Mouse (Mus musculus) neural tube, embryonic 11.5 days (tissue): ENCODE measurements at regions not wholly inside any gene's neighbourhood (a gene's known extent, or its start where the extent isn't known, plus 50 kb on each side); places are given as distances from the start of the nearest gene placed in this dataset.
A peak's percentile ranks its signal among the peaks of the same experiment; 100 is the strongest.

Experiments used
- ATAC-seq: fragments of 200-750 bp; cut with Nextera tagmentation; 2 replicates; pipeline ENCODE4 v1.8.0; 2017; ENCODE audit warnings: moderate number of reproducible peaks, mild to moderate bottlenecking, moderate TSS enrichment, moderate library complexity; ENCODE audit not compliant: insufficient read depth, low FRiP score, low TSS enrichment
- DNase-seq: peaks from one replicate; pipeline ENCODE4 v3.0.0-alpha.2; 2015; ENCODE audit warnings: low spot score
- H3K27ac ChIP-seq: fragments of 300-500 bp; sonication (generic); 2 replicates; pipeline ENCODE4 v1.5.1; 2014; ENCODE audit warnings: low read depth, mild to moderate bottlenecking, low read length
- H3K27me3 ChIP-seq: fragments of 300-500 bp; sonication (generic); 2 replicates; pipeline ENCODE4 v1.6.1; 2014; ENCODE audit warnings: mild to moderate bottlenecking, low read length, mixed read lengths; ENCODE audit not compliant: control insufficient read depth, insufficient read depth
- H3K36me3 ChIP-seq: fragments of 300-500 bp; sonication (generic); 2 replicates; pipeline ENCODE4 v1.6.1; 2014; ENCODE audit warnings: mild to moderate bottlenecking, low read length, moderate library complexity, mixed read lengths; ENCODE audit not compliant: control insufficient read depth, insufficient read depth
- H3K4me1 ChIP-seq: fragments of 300-500 bp; sonication (generic); 2 replicates; pipeline ENCODE4 v1.6.1; 2014; ENCODE audit warnings: low read length, mixed read lengths; ENCODE audit not compliant: control insufficient read depth, insufficient read depth
- H3K4me2 ChIP-seq: fragments of 300-500 bp; sonication (generic); 2 replicates; pipeline ENCODE4 v1.6.1; 2014; ENCODE audit warnings: low read depth, mild to moderate bottlenecking, moderate library complexity
- H3K4me3 ChIP-seq: fragments of 300-500 bp; sonication (generic); 2 replicates; pipeline ENCODE4 v1.5.1; 2014; ENCODE audit warnings: low read depth, low read length
- H3K9ac ChIP-seq: fragments of 300-500 bp; sonication (generic); 2 replicates; pipeline ENCODE4 v1.6.1; 2014; ENCODE audit warnings: mild to moderate bottlenecking, low read length
- H3K9me3 ChIP-seq: fragments of 300-500 bp; sonication (generic); 2 replicates; pipeline ENCODE4 v1.6.1; 2016; ENCODE audit warnings: low read length; ENCODE audit not compliant: control insufficient read depth
- WGBS: fragments of 180-500 bp; shearing (Covaris S2); extraction: QIAGEN DNeasy Blood & Tissue Kit; methylation state at CpG from one replicate; pipeline ENCODE4 v1.1.7; 2014; 5-methylcytosine and 5-hydroxymethylcytosine counted together

DNA sequence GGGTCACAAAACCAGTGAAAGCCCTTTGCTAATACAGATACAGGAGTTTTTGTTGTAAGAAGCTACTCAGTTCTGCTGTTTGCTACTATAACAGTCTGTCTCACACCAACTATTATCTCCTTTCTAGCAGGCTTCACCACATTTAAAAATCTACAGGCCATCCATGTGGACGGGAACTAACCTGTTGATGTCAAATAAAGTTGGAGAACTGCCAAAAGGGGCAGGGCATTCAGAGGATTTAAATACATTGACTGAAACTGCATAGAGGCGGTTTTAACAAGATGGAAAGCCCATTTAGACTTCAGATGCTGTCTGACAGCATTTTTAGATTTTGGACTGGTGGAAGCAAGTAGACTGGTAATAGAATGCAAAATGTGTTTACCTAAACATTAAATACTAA is 266.0 kb downstream of the Usp25 start:
- H3K9me3 ChIP-seq = no peaks in the 10 kb centered on the region
- H3K36me3 ChIP-seq = no peaks in the 10 kb centered on the region
- DNase-seq (no peak), ATAC-seq (no peak)
- H3K27ac ChIP-seq = no peak overlapping the region
- no peak overlapping the region for H3K9ac ChIP-seq
- H3K4me1 ChIP-seq = no peaks in the 10 kb centered on the region
- no peaks in the 10 kb centered on the region for H3K27me3 ChIP-seq
- H3K4me2 ChIP-seq = no peak overlapping the region
- 76% methylated on average over 2 of the region's 2 CpGs for WGBS
- no peak overlapping the region for H3K4me3 ChIP-seq

- no peak for ATAC-seq
- WGBS = 80% methylated on average over 3 of the region's 3 CpGs
- Histone ChIP-seq H3K36me3 (no peaks in the 10 kb centered on the region), H3K4me1 (no peaks in the 10 kb centered on the region), H3K27ac (no peak overlapping the region), H3K4me2 (no peak overlapping the region), H3K9me3 (no peaks in the 10 kb centered on the region), H3K4me3 (no peak overlapping the region), H3K27me3 (no peaks in the 10 kb centered on the region), H3K9ac (no peak overlapping the region)
- DNase-seq = no peak
Observed at GRCm38 (mm10) chr16:77273306-77273705, 259.8 kb downstream of the Usp25 start.

DNA sequence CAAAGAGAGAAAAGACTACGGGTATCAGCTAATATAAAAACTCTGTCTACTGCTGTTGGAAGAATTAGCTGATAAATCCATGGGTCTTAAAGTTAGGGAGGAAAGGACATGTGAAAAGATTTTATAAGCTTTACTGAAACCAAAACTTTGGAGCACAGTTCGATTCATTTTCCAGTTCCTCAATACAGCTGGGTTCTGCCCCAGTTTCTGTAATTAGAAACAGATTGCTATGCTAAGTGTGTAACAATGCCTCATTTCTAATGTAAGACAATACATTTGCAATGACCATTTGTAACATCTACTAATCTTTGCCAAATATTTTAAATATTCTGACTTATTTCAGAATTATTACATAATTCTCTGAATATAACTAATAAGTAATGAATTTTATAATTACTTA is 255.4 kb downstream of the Usp25 start:
- Histone ChIP-seq H3K9ac (no peak overlapping the region), H3K4me3 (no peak overlapping the region), H3K4me2 (no peak overlapping the region), H3K4me1 (no peaks in the 10 kb centered on the region), H3K9me3 (no peaks in the 10 kb centered on the region), H3K36me3 (no peaks in the 10 kb centered on the region), H3K27ac (no peak overlapping the region), H3K27me3 (no peaks in the 10 kb centered on the region)
- WGBS = 79% methylated on average over 2 of the region's 2 CpGs
- ATAC-seq (no peak), DNase-seq (no peak)

GRCm38 (mm10) chr16:77267679-77268078 is 254.2 kb downstream of the Usp25 start:
- no peaks in the 10 kb centered on the region for H3K9me3 ChIP-seq
- DNase-seq (no peak), ATAC-seq (no peak)
- no peaks in the 10 kb centered on the region for H3K4me1 ChIP-seq
- no peaks in the 10 kb centered on the region for H3K27me3 ChIP-seq
- H3K4me2 ChIP-seq = no peak overlapping the region
- no peaks in the 10 kb centered on the region for H3K36me3 ChIP-seq
- H3K9ac ChIP-seq = no peak overlapping the region
- H3K4me3 ChIP-seq = no peak overlapping the region
- H3K27ac ChIP-seq = no peak overlapping the region

DNA sequence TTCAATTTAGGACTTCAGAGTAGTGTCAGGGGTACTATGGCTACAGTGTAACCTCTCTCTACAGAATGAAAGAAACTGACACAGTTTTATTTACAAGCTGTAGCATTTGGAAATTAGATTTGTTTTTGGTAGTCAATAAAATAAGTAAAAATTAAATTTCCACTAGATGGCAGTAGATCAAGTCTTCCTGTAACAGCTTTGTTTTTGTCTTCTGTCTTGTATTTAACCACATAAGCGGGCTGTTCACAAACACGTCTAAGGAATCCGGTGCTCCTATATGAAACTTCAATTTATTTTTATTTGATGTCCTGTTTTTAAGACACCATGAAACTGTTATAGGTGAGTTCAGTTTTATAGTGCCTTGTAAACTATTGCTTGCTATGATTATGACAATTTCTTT is 238.8 kb downstream of the Usp25 start:
- no peak for DNase-seq

GRCm38 (mm10) chr16:77251422-77251821 is 237.9 kb downstream of the Usp25 start:
- no peak overlapping the region for H3K9ac ChIP-seq
- H3K4me1 ChIP-seq = no peaks in the 10 kb centered on the region
- 73% methylated on average over 3 of the region's 3 CpGs for WGBS
- no peak overlapping the region for H3K4me2 ChIP-seq
- no peaks in the 10 kb centered on the region for H3K27me3 ChIP-seq
- no peak overlapping the region for H3K27ac ChIP-seq
- DNase-seq (no peak), ATAC-seq (no peak)
- H3K36me3 ChIP-seq = no peaks in the 10 kb centered on the region
- H3K4me3 ChIP-seq = no peak overlapping the region
- H3K9me3 ChIP-seq = no peaks in the 10 kb centered on the region

More for the DNA sequence above, 238.8 kb downstream of the Usp25 start:
- no peak overlapping the region for H3K27ac ChIP-seq
- H3K4me3 ChIP-seq = no peak overlapping the region
- H3K4me2 ChIP-seq = no peak overlapping the region
- no peak for ATAC-seq
- no peaks in the 10 kb centered on the region for H3K27me3 ChIP-seq
- no peaks in the 10 kb centered on the region for H3K4me1 ChIP-seq
- no peaks in the 10 kb centered on the region for H3K9me3 ChIP-seq
- no peaks in the 10 kb centered on the region for H3K36me3 ChIP-seq
- WGBS = 80% methylated on average over 3 of the region's 3 CpGs
- no peak overlapping the region for H3K9ac ChIP-seq

DNA sequence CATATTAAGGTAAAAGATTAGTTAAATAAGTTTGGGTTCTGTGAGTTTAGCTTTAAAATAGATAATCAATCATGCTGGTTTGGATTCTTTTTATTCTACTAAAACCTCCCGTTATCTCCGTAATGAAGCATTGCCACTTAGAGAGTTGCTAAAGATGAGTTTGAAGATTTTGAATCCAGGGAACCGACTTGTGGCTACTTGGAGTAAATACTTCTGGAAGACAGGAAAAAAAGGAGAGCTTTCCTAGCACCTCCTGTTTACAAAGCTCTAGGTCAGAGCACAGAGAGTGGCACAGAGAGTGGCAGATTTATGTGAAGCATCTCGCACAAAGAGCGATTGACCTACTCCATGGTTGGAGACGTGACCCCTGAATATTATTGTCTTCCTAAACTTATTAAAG is 227.4 kb downstream of the Usp25 start:
- ATAC-seq = no peak
- no peak overlapping the region for H3K27ac ChIP-seq
- H3K9ac ChIP-seq = no peak overlapping the region
- no peaks in the 10 kb centered on the region for H3K9me3 ChIP-seq
- 46% methylated on average over 6 of the region's 6 CpGs for WGBS
- no peak for DNase-seq
- H3K36me3 ChIP-seq = no peaks in the 10 kb centered on the region
- H3K4me3 ChIP-seq = no peak overlapping the region
- peaks cover 17% of the 10 kb centered on the region for H3K4me1 ChIP-seq
- no peaks in the 10 kb centered on the region for H3K27me3 ChIP-seq
- H3K4me2 ChIP-seq = no peak overlapping the region

DNA sequence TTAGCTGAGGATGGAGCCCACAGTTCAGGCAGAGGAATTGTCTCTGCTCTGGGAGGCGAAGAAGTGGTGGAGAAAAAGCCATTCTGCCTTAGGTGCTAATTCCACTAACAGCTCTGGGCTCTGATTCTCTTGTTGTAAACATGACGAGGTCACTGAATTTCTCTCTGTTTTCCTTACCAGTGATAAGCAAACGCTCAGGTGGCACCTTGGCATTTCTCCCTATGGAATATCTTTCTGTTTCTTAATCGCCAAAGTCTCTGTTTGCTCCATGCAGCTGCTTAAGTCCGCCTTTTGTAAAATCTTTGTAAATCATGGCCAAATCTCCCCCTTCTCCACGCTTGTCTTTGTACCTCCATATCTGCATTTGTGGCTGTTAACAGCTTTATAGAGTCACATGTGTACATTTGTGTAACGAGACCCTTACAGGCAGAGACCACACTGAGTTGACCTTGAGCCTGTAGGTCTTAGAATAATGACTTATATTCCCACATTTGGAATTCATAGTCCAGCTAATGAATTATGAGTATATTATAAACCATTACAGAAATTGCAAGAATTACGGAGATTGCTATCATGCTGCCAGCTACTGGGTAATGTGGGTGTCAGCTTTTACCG is 225.8 kb downstream of the Usp25 start:
- Histone ChIP-seq H3K4me1 (peaks cover 24% of the 10 kb centered on the region), H3K4me2 (peak overlapping the region; percentile 39), H3K9ac (peak overlapping the region; percentile 22; the same call in 1 of the 2 replicates), H3K9me3 (no peaks in the 10 kb centered on the region), H3K36me3 (no peaks in the 10 kb centered on the region), H3K27ac (peak overlapping the region; percentile 87), H3K27me3 (no peaks in the 10 kb centered on the region), H3K4me3 (peak overlapping the region; percentile 6; the same call in 1 of the 2 replicates)
- DNase-seq (no peak), ATAC-seq (no peak)
- whole genome bisulfite sequencing = 54% methylated on average over 9 of the region's 9 CpGs

GRCm38 (mm10) chr16:77238358-77239175 is 225.1 kb downstream of the Usp25 start:
- Histone ChIP-seq H3K4me2 (peak overlapping the region; percentile 39), H3K27me3 (no peaks in the 10 kb centered on the region), H3K27ac (peak overlapping the region; percentile 87), H3K4me1 (peaks cover 24% of the 10 kb centered on the region), H3K9me3 (no peaks in the 10 kb centered on the region), H3K4me3 (0 out of 2 replicates have a peak overlapping the region, but pooled peaks have one; percentile 4), H3K9ac (peak overlapping the region; percentile 22; the same call in 1 of the 2 replicates), H3K36me3 (no peaks in the 10 kb centered on the region)
- peak; percentile 54 for DNase-seq
- WGBS = 37% methylated on average over 13 of the region's 13 CpGs
- peak; percentile 39; the same call in 1 of the 2 replicates for ATAC-seq
